Comparison of ENCODE assay signal across 8 mouse cellular contexts in the genomic region with DNA sequence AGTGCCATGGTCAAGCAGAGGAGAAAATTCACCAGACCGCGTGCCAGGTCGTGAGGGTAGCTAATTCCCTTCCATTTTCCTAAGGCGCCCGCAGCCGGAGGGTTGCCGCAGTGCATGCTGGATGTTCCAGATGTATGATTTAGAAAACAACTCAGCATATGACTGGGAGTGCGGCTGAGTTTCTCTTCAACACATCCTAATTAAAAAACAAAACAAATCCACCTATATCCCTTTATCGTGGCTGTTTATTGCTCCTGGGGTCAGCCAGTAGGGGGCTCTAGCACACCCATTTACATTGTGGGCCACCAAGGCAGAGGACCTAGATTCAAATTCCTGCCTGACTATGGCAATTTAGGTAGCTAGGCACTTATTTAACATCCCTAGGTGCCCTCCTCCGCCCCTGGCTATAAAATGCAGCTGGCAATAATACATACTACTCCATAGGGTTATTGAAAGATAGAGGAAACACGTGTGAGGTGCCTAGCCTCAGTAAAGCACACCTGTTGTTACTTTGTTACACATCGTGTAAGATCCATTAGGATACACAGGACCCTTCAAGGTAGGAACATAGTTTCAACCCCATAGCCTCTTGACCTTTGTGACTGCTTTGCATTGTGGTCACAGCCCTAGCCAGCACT.
DNase-seq lines count a peak whose midpoint lies in the region; ATAC-seq and TF ChIP-seq lines count a peak whose summit lies in the region.

No protein-coding gene starts in this region.

- no peaks in the 10 kb centered on the region for H3K36me3 ChIP-seq in heart, embryonic 11.5 days (ENCODE audit: control insufficient read depth, insufficient read depth, low read length)
- H3K36me3 ChIP-seq in ES-Bruce4 (ENCODE audit: control insufficient read depth, insufficient read depth, low read length, poor library complexity, severe bottlenecking): no peaks in the 10 kb centered on the region
- H3K36me3 ChIP-seq in forebrain, embryonic 13.5 days (ENCODE audit: poor library complexity, severe bottlenecking): no peaks in the 10 kb centered on the region
- no peaks in the 10 kb centered on the region for H3K36me3 ChIP-seq in liver, embryonic 14.5 days (replicated peaks; ENCODE audit: control insufficient read depth, insufficient read depth, low read depth)

- TF ChIP-seq CTCF in ES-Bruce4 (IDR thresholded peaks at IDR 0.05; ENCODE audit: low read depth, low read length): peak; percentile 36
- TF ChIP-seq CTCF in liver, embryonic 14.5 days (IDR thresholded peaks at IDR 0.05; ENCODE audit: low read depth): peak; percentile 48

- intact Hi-C loops in heart, postnatal 10 days (cut with DNase I): loop anchor here (2.0 kb wide), 1 partner anchor 19 kb away; no protein-coding TSS in a partner anchor
- intact Hi-C loops in left cerebral cortex, postnatal 25 days (cut with DNase I): no loop called here

- no peak for TF ChIP-seq POLR2A in ES-Bruce4 (IDR thresholded peaks at IDR 0.05; ENCODE audit: insufficient read depth, low read length)

- ATAC-seq in heart, embryonic 11.5 days (replicated peaks; ENCODE audit: insufficient number of reproducible peaks, low FRiP score, low TSS enrichment): no peak
- ATAC-seq in forebrain, embryonic 13.5 days: 0 out of 2 replicates have a peak, but pooled peaks have one; percentile 3
- ATAC-seq in liver, embryonic 14.5 days (ENCODE audit: insufficient read depth): no peak

- H3K4me2 ChIP-seq in heart, embryonic 11.5 days: no peak overlapping the region; the same call in 1 of the 2 replicates
- peak overlapping the region; percentile 48 for H3K4me2 ChIP-seq in forebrain, embryonic 13.5 days
- H3K4me2 ChIP-seq in liver, embryonic 14.5 days (ENCODE audit: low read depth): no peak overlapping the region

- TF ChIP-seq EP300 in ES-Bruce4 (IDR thresholded peaks at IDR 0.05; ENCODE audit: insufficient read depth, low read depth, low read length): no peak
- TF ChIP-seq EP300 in liver, embryonic 14.5 days (IDR thresholded peaks at IDR 0.05; ENCODE audit: low read depth): no peak

- no peaks in the 10 kb centered on the region for H3K9me3 ChIP-seq in heart, embryonic 11.5 days (replicated peaks; ENCODE audit: control insufficient read depth, low read length)
- H3K9me3 ChIP-seq in ES-Bruce4 (replicated peaks; ENCODE audit: control insufficient read depth, insufficient read depth, low read length, poor library complexity, severe bottlenecking): no peaks in the 10 kb centered on the region
- H3K9me3 ChIP-seq in forebrain, embryonic 13.5 days (replicated peaks): no peaks in the 10 kb centered on the region
- no peaks in the 10 kb centered on the region for H3K9me3 ChIP-seq in liver, embryonic 14.5 days (ENCODE audit: control insufficient read depth, low read length)

- no peak for DNase-seq in heart, postnatal 10 days
- no peak for DNase-seq in liver, embryonic 14.5 days (ENCODE audit: low read depth in 3 of 3, low spot score in 3 of 3)
- no peak for DNase-seq in urinary bladder, postnatal 25 days (ENCODE audit: low spot score)
- no peak for DNase-seq in adrenal gland, postnatal 4 days (ENCODE audit: low spot score in 2 of 2)
- DNase-seq in left cerebral cortex, postnatal 25 days (ENCODE audit: low spot score in 2 of 2): no peak

- peaks cover 56% of the 10 kb centered on the region for H3K4me1 ChIP-seq in heart, embryonic 11.5 days (ENCODE audit: control insufficient read depth, insufficient read depth, low read length)
- peaks cover 5% of the 10 kb centered on the region for H3K4me1 ChIP-seq in ES-Bruce4 (ENCODE audit: control insufficient read depth, insufficient read depth, low read length)
- peaks cover 83% of the 10 kb centered on the region for H3K4me1 ChIP-seq in forebrain, embryonic 13.5 days
- H3K4me1 ChIP-seq in liver, embryonic 14.5 days (replicated peaks; ENCODE audit: control insufficient read depth in 2 of 2, insufficient read depth in 2 of 2, low read length in 1 of 2): peaks cover 0 to 3% of the 10 kb centered on the region in 2 experiments; a peak in 2 of 4 replicates

- WGBS in heart, embryonic 11.5 days (ENCODE audit: insufficient replicate concordance): 73% methylated on average over 12 of the region's 12 CpGs
- WGBS in forebrain, embryonic 13.5 days: 64% methylated on average over 12 of the region's 12 CpGs
- WGBS in liver, embryonic 14.5 days (ENCODE audit: insufficient replicate concordance): 71% methylated on average over 12 of the region's 12 CpGs

- no peak overlapping the region for H3K9ac ChIP-seq in heart, embryonic 11.5 days (ENCODE audit: low read depth, low read length)
- peak overlapping the region; percentile 48; the same call in 1 of the 2 replicates for H3K9ac ChIP-seq in ES-Bruce4 (ENCODE audit: low read depth, poor library complexity, severe bottlenecking)
- no peak overlapping the region for H3K9ac ChIP-seq in forebrain, embryonic 13.5 days
- H3K9ac ChIP-seq in liver, embryonic 14.5 days (replicated peaks): no peak overlapping the region

- peak overlapping the region; percentile 96 for H3K27ac ChIP-seq in heart, embryonic 11.5 days (ENCODE audit: low read depth, low read length)
- no peak overlapping the region for H3K27ac ChIP-seq in ES-Bruce4 (ENCODE audit: insufficient read depth, low read length)
- peak overlapping the region; percentile 84 for H3K27ac ChIP-seq in forebrain, embryonic 13.5 days
- no peak overlapping the region for H3K27ac ChIP-seq in liver, embryonic 14.5 days

- H3K27me3 ChIP-seq in heart, embryonic 11.5 days (ENCODE audit: control insufficient read depth, insufficient read depth, low read length): no peaks in the 10 kb centered on the region
- H3K27me3 ChIP-seq in ES-Bruce4 (ENCODE audit: control insufficient read depth, insufficient read depth, low read length, poor library complexity, severe bottlenecking): no peaks in the 10 kb centered on the region
- H3K27me3 ChIP-seq in forebrain, embryonic 13.5 days: no peaks in the 10 kb centered on the region
- no peaks in the 10 kb centered on the region for H3K27me3 ChIP-seq in liver, embryonic 14.5 days (ENCODE audit: control insufficient read depth, insufficient read depth, low read length)

- no peak overlapping the region for H3K4me3 ChIP-seq in heart, embryonic 11.5 days (ENCODE audit: low read depth, low read length)
- H3K4me3 ChIP-seq in ES-Bruce4 (ENCODE audit: low read depth, low read length): no peak overlapping the region
- H3K4me3 ChIP-seq in forebrain, embryonic 13.5 days: no peak overlapping the region
- H3K4me3 ChIP-seq in liver, embryonic 14.5 days (ENCODE audit: insufficient read depth in 1 of 2, low read depth in 2 of 2, low read length in 2 of 2): no peak overlapping the region

Comparison
In these comparisons a context has a peak if more than half of its experiments do, and no peak if none do; other contexts are left out.
1. H3K27ac ChIP-seq: peak in heart, embryonic 11.5 days (single experiment) and forebrain, embryonic 13.5 days (single experiment); none in ES-Bruce4 (single experiment) and liver, embryonic 14.5 days (single experiment).